Mouse (Mus musculus) testis, adult 2 months (tissue): ENCODE measurements around the gene H2al3. TPM values are rescaled to one million over a fixed set of nuclear protein-coding genes. Genes with fewer than 3 reads are reported as not detected.
A peak's percentile ranks its signal among the peaks of the same experiment; 100 is the strongest.

Experiments used
- H3K27ac ChIP-seq: fragments of 200-500 bp; 2 replicates; pipeline ENCODE4 v1.5.1; 2012; ENCODE audit warnings: low read depth, low read length; ENCODE audit not compliant: control insufficient read depth, insufficient read depth
- H3K27me3 ChIP-seq: fragments of 200-500 bp; 2 replicates; pipeline ENCODE4 v1.6.1; 2012; ENCODE audit warnings: mild to moderate bottlenecking, low read length, moderate library complexity; ENCODE audit not compliant: control insufficient read depth, insufficient read depth
- H3K36me3 ChIP-seq: fragments of 200-500 bp; 2 replicates; pipeline ENCODE4 v1.6.1; 2012; ENCODE audit warnings: mild to moderate bottlenecking, low read length; ENCODE audit not compliant: control insufficient read depth, insufficient read depth
- H3K4me1 ChIP-seq: fragments of 200-500 bp; 2 replicates; pipeline ENCODE4 v1.6.1; 2012; ENCODE audit warnings: low read length; ENCODE audit not compliant: control insufficient read depth, insufficient read depth
- H3K4me3 ChIP-seq: fragments of 200-500 bp; 2 replicates; pipeline ENCODE4 v1.5.1; 2012; ENCODE audit warnings: low read depth, mild to moderate bottlenecking, low read length, moderate library complexity, mixed read lengths; ENCODE audit not compliant: control insufficient read depth
- CTCF ChIP-seq: fragments of 200-500 bp; IDR thresholded peaks from 2 replicates; pipeline ENCODE4 v1.5.1; 2012; ENCODE audit warnings: low read depth, mild to moderate bottlenecking, inconsistent platforms, low read length, moderate library complexity; ENCODE audit not compliant: control insufficient read depth, insufficient read depth, insufficient replicate concordance
- POLR2A ChIP-seq: fragments of 200-500 bp; IDR thresholded peaks from 2 replicates; pipeline ENCODE4 v1.6.1; 2012; ENCODE audit warnings: low read depth, mild to moderate bottlenecking, inconsistent platforms, low read length, moderate library complexity; ENCODE audit not compliant: control insufficient read depth
- polyA plus RNA-seq: library from polyadenylated mRNA; depleted of rRNA; stranded (reverse); fragments of >200 nt; gene quantifications from 2 replicates; pipeline ENCODE4 v1.2.3, GENCODE M21; 2012; rRNA removed

H2al3 gene
- 63.9 and 83.0 TPM in 2 replicates for polyA plus RNA-seq

DNA sequence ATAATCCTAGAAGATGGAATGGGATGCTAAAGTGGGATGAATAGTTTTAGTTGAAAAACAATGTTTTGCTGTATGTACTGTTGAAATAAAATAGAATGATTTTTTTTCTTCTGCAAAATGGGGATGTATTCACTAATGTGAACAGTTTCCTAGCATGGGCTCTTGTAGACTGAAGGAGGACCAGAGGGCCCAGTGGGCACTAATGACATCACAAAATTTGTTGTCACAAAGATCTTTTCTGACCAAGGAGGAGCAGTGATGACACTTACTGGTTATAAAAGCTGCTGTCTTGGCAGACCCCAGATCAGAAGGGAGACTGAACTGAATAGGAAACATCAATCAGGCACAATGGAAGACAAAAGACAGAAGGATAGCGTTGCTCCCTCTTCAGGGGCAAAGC is at the start of gene H2al3:
Gene H2al3 (plus strand): TSS at position 301 of the 400 bp plus-strand sequence.
- Histone ChIP-seq H3K36me3 (no peaks in the 10 kb centered on the region), H3K4me1 (no peaks in the 10 kb centered on the region), H3K4me3 (peak within 1 kb of the TSS; percentile 44), H3K27ac (peak within 1 kb of the TSS; percentile 74), H3K27me3 (no peaks in the 10 kb centered on the region)
- no peak for TF ChIP-seq POLR2A
- no peak for TF ChIP-seq CTCF

DNA sequence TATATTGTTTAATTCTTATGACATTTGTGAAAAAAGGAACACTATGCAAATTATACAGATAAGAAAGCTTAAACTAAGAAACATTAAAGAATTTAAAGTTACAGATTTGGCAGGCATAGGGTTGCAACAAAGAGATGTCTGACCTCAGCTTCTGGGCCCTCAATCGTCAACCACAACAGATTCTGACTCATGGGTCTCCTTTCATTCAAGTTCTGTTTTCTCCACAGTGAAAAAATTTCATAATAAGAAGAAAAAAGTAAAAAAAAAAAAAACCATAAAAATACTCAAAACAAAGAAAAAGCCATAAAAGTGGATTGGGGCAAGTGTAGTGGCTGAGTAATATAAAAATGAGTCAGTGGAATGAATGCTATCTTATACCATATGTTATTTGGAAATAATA is 39.4 kb upstream of the H2al3 start:
- Histone ChIP-seq H3K4me1 (no peaks in the 10 kb centered on the region), H3K27me3 (no peaks in the 10 kb centered on the region), H3K36me3 (no peaks in the 10 kb centered on the region), H3K27ac (no peak overlapping the region), H3K4me3 (no peak overlapping the region)
- TF ChIP-seq POLR2A (no peak), CTCF (no peak)

GRCm38 (mm10) chrX:9812469-9812868 is 37.0 kb upstream of the H2al3 start:
- no peak overlapping the region for H3K4me3 ChIP-seq
- no peaks in the 10 kb centered on the region for H3K27me3 ChIP-seq
- H3K27ac ChIP-seq = no peak overlapping the region
- no peaks in the 10 kb centered on the region for H3K4me1 ChIP-seq
- TF ChIP-seq CTCF = no peak
- TF ChIP-seq POLR2A = no peak
- no peaks in the 10 kb centered on the region for H3K36me3 ChIP-seq

- TF ChIP-seq POLR2A (no peak), CTCF (no peak)
- Histone ChIP-seq H3K4me3 (no peak overlapping the region), H3K36me3 (no peaks in the 10 kb centered on the region), H3K27ac (peak overlapping the region; percentile 87), H3K4me1 (no peaks in the 10 kb centered on the region), H3K27me3 (no peaks in the 10 kb centered on the region)
Measured at GRCm38 (mm10) chrX:9834779-9835178, 14.7 kb upstream of the H2al3 start.

DNA sequence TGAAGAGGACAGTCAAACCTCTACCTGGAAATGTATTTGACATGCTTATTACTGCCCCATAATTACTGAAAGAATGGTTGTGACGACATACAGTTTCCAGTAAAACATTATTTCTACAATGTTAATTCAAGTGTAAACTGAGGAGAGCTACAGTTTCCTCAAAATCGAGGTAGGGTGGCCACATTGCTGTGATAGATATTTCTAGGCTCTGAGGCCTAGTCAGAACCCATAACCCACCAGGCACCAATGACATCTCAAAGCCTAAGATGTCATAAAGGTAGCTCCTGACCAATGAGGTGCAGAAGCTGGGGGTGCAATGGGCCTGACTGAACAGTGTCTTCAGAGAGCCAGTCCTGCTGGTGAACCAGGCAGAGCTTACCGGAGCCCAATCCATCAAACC is 2.9 kb upstream of the H2al3 start, which contains the start of gene Hypm:
Gene Hypm (plus strand): TSS at position 301 of the 400 bp plus-strand sequence.
- no peak for TF ChIP-seq CTCF
- TF ChIP-seq POLR2A = no peak; the same call in 1 of the 2 replicates
- Histone ChIP-seq H3K36me3 (no peaks in the 10 kb centered on the region), H3K4me3 (peak within 1 kb of the TSS; percentile 68), H3K27ac (peak within 1 kb of the TSS; percentile 68), H3K27me3 (no peaks in the 10 kb centered on the region), H3K4me1 (no peaks in the 10 kb centered on the region)

GRCm38 (mm10) chrX:9861859-9862258 is 12.4 kb downstream of the H2al3 start:
- Histone ChIP-seq H3K4me1 (no peaks in the 10 kb centered on the region), H3K27me3 (no peaks in the 10 kb centered on the region), H3K4me3 (no peak overlapping the region), H3K36me3 (no peaks in the 10 kb centered on the region), H3K27ac (no peak overlapping the region)
- TF ChIP-seq POLR2A (no peak), CTCF (no peak)

DNA sequence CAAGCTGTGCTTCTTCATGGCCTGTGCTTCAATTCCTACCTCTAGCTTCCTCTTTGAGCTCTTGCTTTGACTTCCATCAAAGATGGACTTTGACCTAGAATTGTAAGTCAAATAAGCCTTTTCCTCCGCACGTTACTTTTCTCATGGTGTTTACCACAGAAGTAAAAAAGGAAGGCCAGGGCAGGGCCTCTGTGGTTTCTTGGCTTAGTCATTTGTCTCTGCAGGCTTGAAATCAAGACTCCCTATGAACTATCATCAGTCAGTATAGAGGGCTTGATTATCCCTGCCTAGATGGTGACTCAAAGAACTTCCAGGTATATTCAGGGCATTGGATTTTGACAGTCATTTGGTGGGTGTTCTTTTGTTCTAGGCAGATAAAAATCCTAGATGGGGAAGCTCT is 26.0 kb downstream of the H2al3 start:
- no peak overlapping the region for H3K4me3 ChIP-seq
- no peaks in the 10 kb centered on the region for H3K4me1 ChIP-seq
- H3K27me3 ChIP-seq = no peaks in the 10 kb centered on the region
- no peak overlapping the region for H3K27ac ChIP-seq
- TF ChIP-seq CTCF (no peak), POLR2A (no peak)
- no peaks in the 10 kb centered on the region for H3K36me3 ChIP-seq

DNA sequence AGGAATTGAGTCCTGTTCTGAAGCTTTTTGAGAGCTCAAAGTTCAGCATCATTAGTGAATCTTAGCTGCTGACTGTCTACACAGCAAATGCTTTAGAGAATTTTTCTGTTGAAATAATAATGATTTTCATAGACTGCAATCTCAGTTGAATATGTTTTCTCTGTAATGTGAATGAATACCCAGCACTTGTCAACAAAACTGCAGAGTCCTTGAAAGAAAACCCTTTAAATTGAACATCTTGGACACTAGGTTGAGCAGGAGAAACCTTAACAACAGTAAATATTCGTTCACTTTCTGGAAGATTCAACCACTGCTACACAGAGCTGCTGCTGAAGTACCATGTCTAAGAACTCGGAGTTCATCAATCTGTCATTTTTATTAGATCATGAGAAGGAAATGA is 35.8 kb downstream of the H2al3 start, which contains the start of gene Sytl5:
Gene Sytl5 (plus strand): TSS at position 301 of the 400 bp plus-strand sequence.
- Histone ChIP-seq H3K4me3 (no peak within 1 kb of the TSS), H3K27me3 (no peaks in the 10 kb centered on the region), H3K27ac (no peak within 1 kb of the TSS), H3K4me1 (no peaks in the 10 kb centered on the region), H3K36me3 (no peaks in the 10 kb centered on the region)
- TF ChIP-seq CTCF = no peak
- TF ChIP-seq POLR2A = no peak

Other genes with a start within 250 kb of the H2al3 start
- gene Dynlt3, start 186.7 kb upstream of the H2al3 start, polyA plus RNA-seq = 28.5 and 44.4 TPM in 2 replicates
- 213 and 299 TPM in 2 replicates for gene Hypm, start 2.8 kb upstream of the H2al3 start, polyA plus RNA-seq
- 0.81 and 0.96 TPM in 2 replicates for gene Sytl5, start 35.9 kb downstream of the H2al3 start, polyA plus RNA-seq